Mouse (Mus musculus) kidney, postnatal 14 days (tissue): Measurements from ENCODE around the gene Rexo2.
"Not testable (repeated sequence)": the region's sequence is repeated elsewhere in the genome, so short reads cannot be mapped to it uniquely, and the experiment has no call there.

ENCODE experiments used
- DNase-seq: peaks from one replicate; pipeline ENCODE4 v3.0.0; 2022; ENCODE audit warnings: mixed read lengths

The Rexo2 gene

DNA sequence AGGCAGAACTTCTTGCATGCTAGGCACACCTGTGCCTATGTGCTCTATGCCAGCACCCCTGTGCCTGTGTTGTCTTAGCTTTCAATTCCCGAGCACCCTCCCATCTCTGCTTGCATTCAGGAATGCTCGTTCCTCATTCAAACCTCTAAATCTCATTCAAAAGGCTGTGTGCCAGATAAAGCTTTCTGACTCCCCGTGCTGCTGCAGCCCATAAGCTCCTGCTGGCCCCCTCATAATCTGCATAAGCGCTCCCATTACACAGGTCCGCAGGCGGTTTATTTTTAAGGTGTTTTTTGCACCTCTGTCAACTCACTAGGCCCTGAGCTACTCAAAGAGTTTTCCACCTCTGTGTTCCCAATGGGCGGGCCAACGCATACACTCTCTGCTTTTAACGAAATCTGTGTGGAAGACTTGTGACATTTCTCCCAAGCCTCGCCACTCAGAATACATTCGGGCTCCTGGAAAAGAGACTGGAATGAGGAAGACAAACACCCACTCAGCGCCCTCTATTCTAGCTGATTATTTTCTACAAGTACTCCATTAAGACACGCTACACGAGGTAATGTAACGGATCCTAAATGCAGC, 7.9 kb downstream of the Rexo2 start:
- no peak for DNase-seq

DNA sequence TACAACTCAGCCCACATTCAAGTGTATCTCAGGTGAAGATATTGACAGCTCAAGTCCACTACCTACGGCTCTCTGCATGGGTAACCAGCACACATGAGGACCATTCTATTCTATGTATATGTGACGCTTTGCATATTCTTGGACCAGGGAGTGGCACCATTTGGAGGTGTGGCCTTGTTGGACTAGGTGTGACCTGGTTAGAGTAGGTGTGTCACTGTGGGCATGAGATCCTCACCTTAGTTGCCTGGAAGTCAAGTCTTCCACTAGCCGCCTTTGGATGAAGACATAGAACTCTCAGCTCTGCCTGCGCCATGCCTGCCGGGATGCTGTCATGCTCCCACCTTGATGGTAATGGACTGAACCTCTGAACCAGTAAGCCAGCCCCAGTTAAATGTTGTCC, 13.0 kb downstream of the Rexo2 start:
- DNase-seq, result not testable (repeated sequence)

DNA sequence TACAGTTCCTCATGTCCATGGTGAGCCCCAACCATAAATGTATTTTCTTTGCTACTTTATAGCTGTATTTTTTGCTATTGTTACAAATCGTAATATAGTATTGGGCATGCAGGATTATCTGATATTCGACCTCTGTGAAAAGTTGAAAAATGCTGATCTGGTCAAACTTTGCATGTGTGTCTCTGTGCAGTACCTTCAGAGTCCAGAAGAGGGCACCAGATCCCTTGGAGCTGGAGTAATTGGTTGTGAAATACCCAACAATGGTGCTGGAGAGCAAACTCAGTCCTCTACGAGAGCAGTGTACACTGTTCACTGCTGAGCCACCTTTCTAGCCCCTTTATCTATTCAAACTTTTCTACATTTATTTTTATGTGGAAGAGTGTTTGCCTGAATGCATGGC, 13.6 kb downstream of the Rexo2 start:
- DNase-seq, result peak; percentile 67

DNA sequence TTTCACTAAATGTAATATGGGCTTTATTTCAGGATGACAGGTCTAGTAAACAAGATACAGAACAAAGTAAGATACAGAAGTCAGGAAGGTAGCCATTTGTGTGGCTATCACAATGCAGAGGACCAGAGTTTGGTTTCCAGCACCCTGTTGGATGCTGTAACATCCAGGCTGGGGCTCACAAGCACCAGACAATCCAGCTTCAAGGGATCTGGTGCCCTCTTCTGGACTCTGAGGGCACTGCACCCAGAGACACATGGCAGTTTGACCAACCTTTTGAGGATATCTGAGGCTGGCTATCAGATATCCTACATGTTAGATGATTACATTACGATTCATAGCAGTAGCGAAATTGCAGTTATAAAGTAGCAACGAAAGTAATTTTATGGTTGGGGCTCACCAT, 14.8 kb downstream of the Rexo2 start:
- DNase-seq, result no peak

DNA sequence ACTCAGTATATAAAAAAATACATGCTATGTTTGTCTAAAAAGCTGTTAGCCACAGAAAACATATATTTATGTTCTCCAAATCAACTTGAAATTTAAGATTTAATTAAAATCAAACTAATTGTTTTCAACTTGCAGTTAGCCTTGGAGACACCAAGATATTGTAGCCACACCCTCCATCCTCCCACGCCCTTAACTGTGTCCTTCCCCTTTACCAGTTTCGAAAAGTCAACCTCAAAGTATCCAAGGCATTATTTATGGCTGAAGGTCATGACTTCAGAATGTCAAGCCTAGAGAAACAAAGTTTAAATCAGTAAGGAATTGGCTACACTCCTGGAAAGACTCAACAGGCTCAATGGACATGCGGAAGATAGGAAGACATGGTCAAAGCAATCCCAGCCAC, 18.9 kb downstream of the Rexo2 start:
- no peak for DNase-seq

DNA sequence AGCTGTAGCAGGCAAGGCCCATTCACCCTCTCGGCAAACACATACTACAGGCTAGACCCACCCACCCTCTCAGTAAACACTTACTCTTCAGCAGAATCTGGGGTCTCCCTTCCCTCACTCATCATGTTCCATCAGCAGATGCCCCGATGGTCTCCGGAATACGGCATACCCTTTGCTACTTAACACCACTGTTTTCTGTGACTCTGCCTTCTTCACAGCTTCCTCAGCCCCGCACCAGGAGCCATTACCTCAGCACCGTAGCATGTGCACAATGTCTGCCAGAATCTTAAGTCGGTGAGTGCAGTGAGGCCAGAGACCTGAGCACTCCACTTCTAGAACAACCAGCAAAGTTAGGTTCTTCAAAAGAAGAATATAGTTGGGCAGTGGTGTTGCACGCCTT, 19.7 kb downstream of the Rexo2 start:
- no peak for DNase-seq

DNA sequence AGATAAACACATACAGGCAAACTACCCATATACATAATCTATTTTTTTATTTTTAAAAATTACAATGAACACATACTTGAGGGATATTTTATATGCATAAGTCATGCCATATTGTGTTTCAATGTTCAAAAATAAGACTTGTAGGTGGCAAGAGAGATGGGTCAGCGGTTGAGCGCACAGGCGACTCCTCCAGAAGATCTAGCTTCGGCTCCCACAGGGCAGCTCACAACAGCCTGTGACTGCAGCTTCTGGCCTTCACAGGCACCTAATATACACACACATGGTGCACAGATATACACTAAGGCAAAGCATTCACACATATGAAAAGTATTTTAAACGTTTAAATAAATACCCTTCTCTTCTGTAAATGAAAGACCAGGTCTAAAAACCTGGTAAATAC, 21.0 kb downstream of the Rexo2 start:
- no peak for DNase-seq

DNA sequence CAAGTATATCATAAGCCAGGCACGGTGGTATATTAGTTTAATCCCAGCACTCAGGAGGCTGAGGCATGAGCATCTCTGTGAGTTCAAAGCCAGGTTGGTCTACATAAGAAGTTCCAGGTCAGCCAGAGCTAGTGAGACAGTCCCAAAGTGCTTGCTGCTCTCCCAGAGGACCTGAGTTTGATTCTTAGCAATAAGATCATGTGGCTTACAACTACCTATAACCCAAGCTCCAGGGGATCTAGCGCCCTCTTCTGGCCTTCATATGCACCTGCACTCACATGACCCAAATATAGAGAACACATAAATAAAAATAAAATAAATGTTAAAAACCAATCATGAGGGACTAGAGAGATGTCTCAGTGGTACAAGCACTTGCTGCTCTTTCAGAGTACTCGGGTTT, 21.5 kb downstream of the Rexo2 start:
- DNase-seq, result no peak

DNA sequence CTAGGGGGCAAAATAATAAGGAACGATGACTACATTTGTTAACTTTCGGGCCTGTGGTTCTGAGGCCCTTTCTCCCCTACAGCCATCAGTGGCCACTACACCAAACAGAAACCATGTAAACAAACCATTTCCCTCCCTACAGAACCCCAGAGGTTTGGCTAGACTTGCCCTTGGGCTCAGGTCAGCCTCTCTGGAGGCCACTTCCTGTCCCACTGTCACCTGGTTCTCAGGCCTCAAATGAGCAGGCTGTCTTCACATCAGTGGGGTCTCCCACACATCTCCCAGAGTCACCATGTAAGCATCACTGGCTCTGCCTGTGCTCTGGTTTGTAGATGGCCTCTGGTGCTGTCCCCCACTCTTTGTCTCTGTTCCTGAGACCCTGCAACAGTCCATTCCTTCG, 24.5 kb downstream of the Rexo2 start:
- no peak for DNase-seq

DNA sequence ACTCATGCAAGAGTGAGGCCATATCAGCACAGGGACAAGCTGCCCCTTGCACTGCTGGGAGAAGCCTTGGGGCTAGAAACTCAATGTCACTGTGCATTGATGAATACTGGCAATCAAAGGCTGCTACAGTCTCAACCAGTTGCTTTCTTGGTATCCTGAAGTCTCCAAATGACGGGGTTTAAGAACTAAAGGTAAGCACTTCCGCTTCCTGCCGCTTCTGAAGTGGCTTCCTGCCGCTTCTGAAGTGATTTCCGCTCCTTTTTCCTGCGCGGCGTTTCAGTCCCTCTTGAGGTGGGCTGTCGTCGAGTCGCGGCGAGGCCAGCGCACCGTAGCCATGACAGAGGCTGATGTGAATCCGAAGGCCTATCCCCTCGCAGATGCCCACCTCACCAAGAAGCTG, 30.4 kb downstream of the Rexo2 start:
- no peak for DNase-seq

DNA sequence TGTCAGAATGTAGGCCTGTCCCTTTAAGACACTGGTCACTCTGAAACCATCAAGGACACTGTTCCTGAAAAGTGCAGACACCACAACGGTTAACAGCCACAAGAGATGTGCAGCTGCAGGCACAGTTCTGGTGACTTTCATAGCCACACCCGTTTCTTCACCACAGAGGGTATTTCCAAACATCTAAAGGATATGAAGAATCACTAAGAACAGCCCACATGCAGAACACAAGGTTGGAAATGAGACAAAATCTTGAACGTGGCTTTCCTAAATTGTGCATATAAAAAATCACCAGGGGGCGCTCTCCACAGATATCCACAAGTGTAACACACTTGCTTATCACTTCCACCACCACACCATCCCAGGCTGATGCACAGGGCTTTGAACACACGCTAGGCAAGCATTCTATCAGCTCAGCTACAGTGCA, 32.6 kb downstream of the Rexo2 start:
- peak; percentile 25 for DNase-seq

DNA sequence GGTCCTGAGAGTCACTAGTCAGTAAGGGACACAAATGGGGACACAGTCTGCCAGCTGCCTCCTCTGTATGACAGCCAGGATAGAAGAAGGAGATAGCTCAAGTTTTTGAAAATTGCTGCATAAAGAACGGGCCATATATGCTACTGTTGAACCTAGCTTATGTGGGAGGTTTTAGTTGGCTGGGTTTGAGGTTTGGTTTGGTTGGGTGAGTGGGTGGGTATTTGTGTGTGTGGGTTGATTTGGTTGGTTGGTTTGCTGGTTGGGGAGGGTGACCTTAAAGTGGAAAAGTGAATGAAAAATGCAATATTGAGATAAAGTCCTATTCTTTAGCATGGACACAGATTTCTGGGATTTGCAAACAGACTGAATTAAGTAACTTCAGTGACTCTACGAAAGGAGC, 35.6 kb downstream of the Rexo2 start:
- no peak for DNase-seq

DNA sequence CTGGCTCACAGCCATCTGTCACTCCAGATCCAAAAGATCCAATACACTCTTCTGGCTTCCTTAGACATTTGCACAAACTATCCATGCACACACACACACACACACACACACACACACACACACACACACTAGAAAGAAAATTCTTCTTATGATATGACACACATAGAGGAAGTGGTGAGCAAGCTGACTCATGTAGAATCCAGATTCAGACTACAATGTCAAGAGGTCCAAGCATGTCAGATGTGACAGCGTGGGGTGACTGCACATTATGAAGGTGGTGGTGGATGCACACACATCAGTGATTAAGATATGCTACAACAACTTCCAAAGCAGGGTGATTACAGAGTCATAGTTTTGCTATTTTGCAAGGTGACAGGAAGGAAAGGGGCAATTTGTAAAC, 36.5 kb downstream of the Rexo2 start:
- no peak for DNase-seq

DNA sequence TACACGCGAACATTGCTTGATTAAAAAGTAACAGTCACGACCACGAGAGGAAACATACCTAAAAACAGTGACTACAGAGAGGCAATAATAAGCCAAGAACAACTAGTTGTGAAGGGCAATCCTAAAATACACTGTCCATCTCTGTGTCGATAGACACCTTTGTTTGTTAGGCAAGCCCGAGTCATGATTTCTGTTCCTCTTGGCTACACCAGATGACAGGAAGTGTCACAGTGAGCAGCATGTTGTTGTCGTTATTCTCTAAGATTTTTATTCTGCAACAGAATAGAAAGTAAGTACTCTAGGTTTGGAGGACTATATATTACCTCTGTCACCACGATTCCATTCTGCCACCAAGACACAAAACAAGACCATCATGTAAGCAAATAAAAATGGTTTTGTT, 48.0 kb downstream of the Rexo2 start:
- no peak for DNase-seq

DNA sequence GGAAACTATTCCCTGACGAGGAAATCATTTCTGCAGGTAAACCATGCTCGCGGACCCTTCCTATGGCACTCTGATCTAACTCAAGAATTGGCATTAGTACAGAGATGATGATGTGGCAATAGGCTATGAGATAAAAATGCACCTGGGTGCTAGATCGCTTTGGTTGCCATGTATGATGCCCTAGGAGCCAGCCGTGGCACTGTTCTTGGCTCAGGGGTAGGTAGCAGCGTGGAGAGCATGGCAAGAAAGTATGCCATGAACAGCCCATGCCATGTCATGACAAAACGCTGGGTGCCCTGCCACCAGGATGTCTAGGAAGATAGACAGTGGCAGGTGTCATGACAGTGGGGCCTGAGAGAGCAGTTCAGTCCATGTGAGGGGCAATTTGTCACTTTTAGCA, 53.2 kb downstream of the Rexo2 start:
- no peak for DNase-seq

DNA sequence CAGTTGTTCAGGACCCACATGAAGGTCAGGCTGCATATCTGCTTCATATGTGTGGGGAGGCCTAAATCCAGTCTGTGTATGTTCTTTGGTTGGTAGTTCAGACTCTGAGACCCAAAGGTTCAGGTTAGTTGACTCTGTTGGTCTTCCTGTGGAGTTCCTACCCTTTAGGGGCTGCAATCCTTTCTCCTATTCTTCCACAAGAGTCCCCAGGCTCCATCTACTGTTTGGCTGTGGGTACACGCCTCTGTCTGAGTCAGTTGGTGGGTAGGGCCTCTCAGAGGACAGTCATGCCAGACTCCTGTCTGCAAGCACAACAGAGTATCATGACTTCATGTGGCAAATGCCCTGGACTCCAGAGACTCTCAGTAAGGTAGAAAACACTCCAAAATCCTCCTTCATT, 57.2 kb downstream of the Rexo2 start:
- no peak for DNase-seq

DNA sequence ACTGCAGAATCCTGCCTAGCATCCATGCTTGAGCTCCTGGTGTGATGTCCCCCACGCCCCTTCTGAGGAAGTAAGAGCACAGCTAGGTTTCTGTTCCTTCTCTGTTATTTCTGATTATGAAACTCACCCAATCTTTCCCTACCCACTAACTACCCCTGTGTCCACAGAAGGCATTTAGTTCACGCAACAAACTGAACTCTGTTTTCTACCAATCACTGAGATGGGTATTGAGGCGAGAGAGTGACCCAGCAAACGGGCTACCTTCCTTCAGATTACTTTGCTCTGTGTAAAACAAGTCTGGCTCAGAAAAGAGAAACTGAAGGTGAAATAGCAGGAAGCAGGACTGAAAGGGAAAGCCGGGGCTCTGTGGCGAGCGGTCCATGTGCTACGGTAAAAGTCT, 58.0 kb downstream of the Rexo2 start:
- no peak for DNase-seq

DNA sequence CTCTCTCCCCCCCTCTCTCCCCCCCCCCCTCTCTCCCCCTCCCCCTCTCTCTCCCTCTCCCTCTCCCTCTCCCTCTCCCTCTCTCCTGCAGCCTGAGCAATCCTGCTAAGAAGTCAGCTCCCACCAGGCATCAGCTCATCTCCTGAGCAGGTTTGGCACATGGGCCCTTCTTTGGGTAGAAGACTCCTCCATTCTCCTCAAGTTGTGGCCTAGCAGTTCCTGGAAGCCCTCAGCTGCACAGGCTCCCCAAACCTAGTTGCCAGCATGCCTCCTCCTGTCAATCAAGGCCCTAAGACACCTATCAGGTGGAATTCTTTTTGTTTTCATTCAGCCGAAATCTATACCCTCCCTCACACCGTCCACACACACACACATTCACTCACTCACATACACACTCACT, 58.9 kb downstream of the Rexo2 start:
- no peak for DNase-seq

DNA sequence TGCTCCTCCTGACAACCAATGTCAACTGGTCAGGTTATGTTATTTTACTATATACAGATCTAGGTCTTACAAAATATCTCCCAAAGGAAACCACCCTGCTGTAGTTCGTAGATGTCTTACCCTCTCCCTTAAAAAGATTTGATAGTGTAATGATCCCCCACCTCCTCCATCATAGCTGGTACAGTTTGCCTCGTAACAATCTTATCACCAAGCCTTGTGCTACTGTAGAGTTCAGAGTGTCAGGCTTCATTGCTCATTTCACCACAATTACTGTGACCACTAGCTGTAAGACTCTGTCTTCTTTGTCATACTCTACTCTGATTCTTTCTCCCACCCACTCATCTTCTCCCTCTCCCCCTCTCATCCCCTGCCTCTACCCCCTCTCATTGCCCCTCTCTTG, 59.4 kb downstream of the Rexo2 start:
- no peak for DNase-seq

DNA sequence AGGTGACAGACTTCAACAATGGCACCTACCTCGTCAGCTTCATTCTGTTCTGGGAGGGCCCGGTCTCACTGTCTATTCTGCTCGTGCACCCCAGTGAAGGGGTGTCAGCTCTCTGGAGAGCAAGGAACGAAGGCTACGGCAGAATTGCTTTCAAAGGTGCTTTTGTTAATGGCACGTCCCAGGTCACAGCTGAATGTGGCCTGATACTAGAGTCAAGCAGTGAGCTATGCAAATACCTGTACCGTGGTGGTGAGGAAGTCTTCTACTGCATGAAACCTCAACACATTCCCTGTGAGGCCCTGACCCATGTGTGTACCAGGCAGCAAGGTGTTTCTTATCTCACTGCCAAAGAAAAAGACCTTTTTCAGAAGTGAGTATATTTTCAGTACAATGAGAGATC, 60.0 kb downstream of the Rexo2 start:
- no peak for DNase-seq

DNA sequence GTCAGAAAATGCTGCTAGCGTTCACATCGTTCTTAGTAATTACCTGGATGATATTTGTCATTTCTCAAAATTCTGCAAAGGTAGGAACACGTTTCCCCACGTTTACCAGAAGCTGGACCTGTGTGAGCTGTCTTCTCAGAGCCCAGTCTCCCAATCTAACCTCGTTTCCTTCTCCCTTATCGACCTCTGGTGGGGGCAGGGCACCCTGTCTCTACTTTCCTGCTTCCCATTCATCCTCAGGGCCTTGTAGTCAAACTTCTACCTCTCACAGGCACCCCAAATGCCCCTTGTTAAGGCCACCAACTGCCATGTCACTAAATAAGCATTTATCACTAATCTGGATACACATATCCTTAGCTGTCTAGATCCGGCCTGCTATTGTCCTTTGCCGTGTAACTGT, 61.6 kb downstream of the Rexo2 start:
- no peak for DNase-seq
